Comparison of ENCODE assay signal across 23 mouse cellular contexts in genomic region chrX:105901611-105902010, GRCm38 (mm10).
"Had no signal": no experiment of that assay in that cellular context is flagged by ENCODE, and none has a peak within 500 bp of the region (broad histone marks: within the 10 kb centered on the region; RNA-seq: fewer than 3 reads in every experiment).

No protein-coding gene starts in this region.

- H3K27me3 ChIP-seq: heart, embryonic 13.5 days; heart, embryonic 15.5 days; hindbrain, embryonic 13.5 days; hindbrain, embryonic 15.5 days; limb, embryonic 13.5 days; limb, embryonic 15.5 days had no signal

- DNase-seq: gastrocnemius, postnatal 14 days; gastrocnemius, postnatal 36 days; heart, adult 11 months; heart, adult 2 months; heart, postnatal 14 days; heart, postnatal 36 days; kidney, adult 11 months; kidney, adult 8-10 months; kidney, postnatal 14 days; layer of hippocampus, adult 9-11 months; layer of hippocampus, postnatal 36 days; left cerebral cortex, postnatal 4 days; lung, adult 18-20 months had no signal

- H3K36me3 ChIP-seq: heart, embryonic 15.5 days; hindbrain, embryonic 15.5 days; limb, embryonic 15.5 days had no signal

- H3K4me1 ChIP-seq: heart, embryonic 13.5 days; heart, embryonic 15.5 days; hindbrain, embryonic 13.5 days; hindbrain, embryonic 15.5 days; limb, embryonic 13.5 days; limb, embryonic 15.5 days had no signal

- H3K4me2 ChIP-seq: heart, embryonic 11.5 days; heart, embryonic 13.5 days; heart, embryonic 15.5 days; hindbrain, embryonic 13.5 days; hindbrain, embryonic 15.5 days; limb, embryonic 13.5 days; limb, embryonic 15.5 days had no signal

- H3K4me3 ChIP-seq: heart, adult 2 months; heart, embryonic 13.5 days; heart, embryonic 15.5 days; hindbrain, embryonic 13.5 days; hindbrain, embryonic 15.5 days; limb, embryonic 13.5 days; limb, embryonic 15.5 days had no signal

- ATAC-seq: hindbrain, postnatal 0 days had no signal

- H3K9ac ChIP-seq: heart, embryonic 13.5 days; heart, embryonic 15.5 days; hindbrain, embryonic 13.5 days; hindbrain, embryonic 15.5 days; limb, embryonic 13.5 days; limb, embryonic 15.5 days; liver, embryonic 14.5 days had no signal

- H3K9me3 ChIP-seq: heart, embryonic 13.5 days; heart, embryonic 15.5 days; hindbrain, embryonic 13.5 days; hindbrain, embryonic 15.5 days; limb, embryonic 13.5 days; limb, embryonic 15.5 days had no signal

- H3K27ac ChIP-seq: heart, adult 2 months; heart, embryonic 13.5 days; heart, embryonic 15.5 days; hindbrain, embryonic 13.5 days; hindbrain, embryonic 15.5 days; hindbrain, postnatal 0 days; kidney, postnatal 0 days; limb, embryonic 13.5 days; limb, embryonic 15.5 days; liver, embryonic 14.5 days had no signal
